Mouse (Mus musculus) liver, postnatal 0 days (tissue): ENCODE measurements around the gene Fam102a. TPM values are rescaled to one million over a fixed set of nuclear protein-coding genes. Genes with fewer than 3 reads are reported as not detected.

ENCODE experiments used
- ATAC-seq: fragments of 200-750 bp; cut with Nextera tagmentation; 2 replicates; pipeline ENCODE4 v1.8.0; 2017; ENCODE audit warnings: mild to moderate bottlenecking, moderate library complexity
- DNase-seq: peaks from one replicate; pipeline ENCODE4 v3.0.0-alpha.2; 2016
- H3K27ac ChIP-seq: fragments of 300-500 bp; sonication (generic); 2 replicates; pipeline ENCODE4 v1.5.1; 2014; ENCODE audit warnings: antibody characterized with exemption, moderate library complexity, mild to moderate bottlenecking, low read depth
- H3K27me3 ChIP-seq: fragments of 300-500 bp; sonication (generic); 2 replicates; pipeline ENCODE4 v1.6.1; 2014; ENCODE audit warnings: low read length, control low read depth, mixed read lengths; ENCODE audit not compliant: insufficient read depth
- H3K36me3 ChIP-seq: fragments of 300-500 bp; sonication (generic); replicated peaks from 2 replicates; pipeline ENCODE4 v1.6.1; 2014; ENCODE audit warnings: mild to moderate bottlenecking, control low read depth, low read length, moderate library complexity, mixed read lengths; ENCODE audit not compliant: insufficient read depth
- H3K4me1 ChIP-seq: fragments of 300-500 bp; sonication (generic); 2 replicates; pipeline ENCODE4 v1.6.1; 2014; ENCODE audit warnings: antibody characterized with exemption, mild to moderate bottlenecking, control low read depth; ENCODE audit not compliant: insufficient read depth
- H3K4me2 ChIP-seq: fragments of 300-500 bp; sonication (generic); 2 replicates; pipeline ENCODE4 v1.6.1; 2014; ENCODE audit warnings: low read depth, mild to moderate bottlenecking, low read length, moderate library complexity, mixed read lengths
- H3K4me3 ChIP-seq: fragments of 300-500 bp; sonication (generic); 2 replicates; pipeline ENCODE4 v1.5.1; 2014; ENCODE audit warnings: low read depth, low read length
- H3K9ac ChIP-seq: fragments of 300-500 bp; sonication (generic); replicated peaks from 2 replicates; pipeline ENCODE4 v1.6.1; 2014; ENCODE audit warnings: mild to moderate bottlenecking, moderate library complexity
- H3K9me3 ChIP-seq: fragments of 300-500 bp; sonication (generic); 2 replicates; pipeline ENCODE4 v1.6.1; 2016; ENCODE audit warnings: mild to moderate bottlenecking, control low read depth, low read length, mixed read lengths
- CTCF ChIP-seq: sonication (generic); IDR thresholded peaks from 2 replicates; pipeline ENCODE4 v1.5.1; 2016; ENCODE audit warnings: antibody characterized with exemption, low read depth
- EP300 ChIP-seq: IDR thresholded peaks from 2 replicates; pipeline ENCODE4 v1.6.1; 2016; ENCODE audit warnings: antibody characterized with exemption, low read depth, mild to moderate bottlenecking
- WGBS: fragments of 180-500 bp; shearing (Covaris S2); extraction: QIAGEN DNeasy Blood & Tissue Kit; methylation state at CpG from one replicate; pipeline ENCODE4 v1.1.7; 2014; ENCODE audit not compliant: insufficient replicate concordance; 5-methylcytosine and 5-hydroxymethylcytosine counted together
- polyA plus RNA-seq: library from polyadenylated mRNA; unstranded; fragments of >200 nt; fragmentation: Nextera tagmentation; extraction: Ambion mirVana; gene quantifications from 2 replicates; pipeline ENCODE4 v1.2.1, GENCODE M21; 2015

The Fam102a gene
- polyA plus RNA-seq, 1 experiment from 2014 or later = 4.8 TPM

GRCm38 (mm10) chr2:32597248-32597647 lies 62.1 kb downstream of the Fam102a start:
- no peak for TF ChIP-seq EP300
- 80% methylated on average over 5 of the region's 5 CpGs for WGBS
- Histone ChIP-seq H3K4me2 (no peak overlapping the region), H3K9ac (no peak overlapping the region), H3K36me3 (0 out of 2 replicates have a peak, but pooled peaks cover 3% of the 10 kb centered on the region), H3K4me3 (no peak overlapping the region), H3K9me3 (no peaks in the 10 kb centered on the region), H3K4me1 (peaks cover 6% of the 10 kb centered on the region; the same call in 1 of the 2 replicates), H3K27ac (no peak overlapping the region), H3K27me3 (no peaks in the 10 kb centered on the region)
- no peak for DNase-seq
- no peak for ATAC-seq

DNA sequence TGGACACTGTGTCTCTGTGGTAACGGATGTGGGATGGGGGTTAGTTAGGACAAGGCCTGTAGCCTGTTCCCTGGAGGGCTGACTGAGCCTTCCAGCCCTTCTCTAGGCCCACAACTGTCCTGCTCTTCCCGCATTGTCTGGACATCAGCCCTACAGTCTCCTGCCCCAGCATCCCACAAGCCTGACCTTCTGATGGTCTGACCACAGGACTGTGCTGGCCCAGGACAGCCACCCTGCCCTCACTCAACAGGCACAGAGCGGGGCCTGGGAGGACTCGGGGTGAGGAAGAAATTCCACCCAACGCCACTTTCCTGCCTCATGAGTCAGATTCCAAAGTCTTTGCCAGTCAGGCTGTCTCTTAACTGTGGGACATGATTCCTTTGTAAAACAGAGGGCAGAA lies 62.6 kb downstream of the Fam102a start:
- DNase-seq = no peak
- no peak overlapping the region for H3K4me3 ChIP-seq
- H3K9me3 ChIP-seq = no peaks in the 10 kb centered on the region
- 88% methylated on average over 5 of the region's 5 CpGs for WGBS
- no peak overlapping the region for H3K9ac ChIP-seq
- H3K4me2 ChIP-seq = no peak overlapping the region
- no peak for ATAC-seq
- TF ChIP-seq EP300 (no peak), CTCF (no peak)
- H3K4me1 ChIP-seq = peaks cover 10% of the 10 kb centered on the region
- 0 out of 2 replicates have a peak, but pooled peaks cover 3% of the 10 kb centered on the region for H3K36me3 ChIP-seq
- no peaks in the 10 kb centered on the region for H3K27me3 ChIP-seq
- H3K27ac ChIP-seq = no peak overlapping the region

- Histone ChIP-seq H3K9me3 (no peaks in the 10 kb centered on the region), H3K4me2 (no peak overlapping the region), H3K4me1 (peaks cover 10% of the 10 kb centered on the region), H3K27ac (no peak overlapping the region), H3K9ac (no peak overlapping the region), H3K36me3 (0 out of 2 replicates have a peak, but pooled peaks cover 3% of the 10 kb centered on the region), H3K27me3 (no peaks in the 10 kb centered on the region), H3K4me3 (no peak overlapping the region)
- DNase-seq (no peak), ATAC-seq (no peak)
- TF ChIP-seq CTCF = no peak
- TF ChIP-seq EP300 = no peak
- 85% methylated on average over 8 of the region's 8 CpGs for WGBS
Observed at GRCm38 (mm10) chr2:32598506-32598905, 63.4 kb downstream of the Fam102a start.

DNA sequence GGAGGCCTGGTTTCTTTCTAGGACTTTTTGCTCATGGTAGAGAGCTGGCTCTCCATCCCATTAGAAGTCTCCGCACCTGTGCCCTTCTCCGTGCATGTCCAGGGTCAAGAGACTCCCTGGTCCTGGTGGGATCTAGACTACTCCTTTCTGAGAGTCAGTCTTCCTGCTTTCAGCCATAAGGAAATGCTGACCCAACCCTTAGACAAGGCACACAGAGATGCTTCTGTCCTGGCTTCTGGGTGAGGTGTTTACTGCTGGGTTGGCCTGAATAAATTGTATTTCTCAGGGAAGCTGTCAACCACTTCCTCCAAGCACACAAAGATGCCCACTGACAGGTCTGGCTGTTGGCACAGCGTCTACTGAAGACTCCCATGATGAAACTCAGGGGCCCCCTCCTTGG lies 64.3 kb downstream of the Fam102a start, which contains the start of gene St6galnac6:
St6galnac6 (plus strand) TSS at position 301 of the 400 bp plus-strand sequence.
- ATAC-seq (no peak), DNase-seq (no peak)
- Histone ChIP-seq H3K4me1 (peaks cover 10% of the 10 kb centered on the region), H3K27ac (no peak within 1 kb of the TSS), H3K36me3 (0 out of 2 replicates have a peak, but pooled peaks cover 3% of the 10 kb centered on the region), H3K4me2 (no peak within 1 kb of the TSS), H3K4me3 (no peak within 1 kb of the TSS), H3K27me3 (no peaks in the 10 kb centered on the region), H3K9ac (no peak within 1 kb of the TSS), H3K9me3 (no peaks in the 10 kb centered on the region)
- WGBS = 87% methylated on average over 3 of the region's 3 CpGs
- TF ChIP-seq CTCF = no peak
- no peak for TF ChIP-seq EP300

DNA sequence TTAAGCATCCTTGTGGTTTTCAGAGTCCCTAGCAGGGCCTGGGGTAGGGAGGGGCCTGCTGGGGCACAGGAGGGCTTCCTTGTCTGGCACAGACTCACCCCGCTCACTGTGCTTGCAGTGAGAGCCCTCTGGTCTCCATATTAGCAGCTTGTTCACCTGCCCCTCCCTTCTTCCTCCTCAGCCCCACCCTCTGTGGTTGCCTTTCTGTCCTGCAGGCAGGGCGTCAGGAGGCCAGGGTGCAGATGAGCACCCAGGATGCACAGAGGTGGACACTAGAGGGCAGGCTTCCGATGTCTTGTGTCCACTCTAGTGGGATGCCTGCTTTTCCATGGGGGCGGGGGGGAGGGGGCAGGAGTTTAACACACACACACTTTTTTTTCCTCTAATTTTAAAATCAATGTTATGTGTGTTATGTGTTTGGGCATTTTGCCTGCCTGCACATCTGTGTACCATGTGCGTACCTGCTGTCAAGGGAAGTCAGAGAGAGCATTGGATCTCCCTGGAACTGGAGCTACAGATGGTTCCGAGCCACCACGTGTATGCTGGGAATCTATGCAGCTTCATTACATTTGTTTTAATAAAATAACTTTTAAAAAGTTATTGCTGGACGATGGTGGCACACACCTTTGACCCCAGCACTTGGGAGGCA lies 66.4 kb downstream of the Fam102a start:
- Histone ChIP-seq H3K36me3 (0 out of 2 replicates have a peak, but pooled peaks cover 3% of the 10 kb centered on the region), H3K9me3 (no peaks in the 10 kb centered on the region), H3K9ac (no peak overlapping the region), H3K4me3 (no peak overlapping the region), H3K27me3 (no peaks in the 10 kb centered on the region), H3K27ac (no peak overlapping the region), H3K4me2 (no peak overlapping the region), H3K4me1 (peaks cover 12% of the 10 kb centered on the region)
- DNase-seq = peak; percentile 73
- TF ChIP-seq CTCF = peak; percentile 72
- TF ChIP-seq EP300 = no peak
- ATAC-seq = peak; percentile 69
- WGBS = 40% methylated on average over 8 of the region's 8 CpGs

DNA sequence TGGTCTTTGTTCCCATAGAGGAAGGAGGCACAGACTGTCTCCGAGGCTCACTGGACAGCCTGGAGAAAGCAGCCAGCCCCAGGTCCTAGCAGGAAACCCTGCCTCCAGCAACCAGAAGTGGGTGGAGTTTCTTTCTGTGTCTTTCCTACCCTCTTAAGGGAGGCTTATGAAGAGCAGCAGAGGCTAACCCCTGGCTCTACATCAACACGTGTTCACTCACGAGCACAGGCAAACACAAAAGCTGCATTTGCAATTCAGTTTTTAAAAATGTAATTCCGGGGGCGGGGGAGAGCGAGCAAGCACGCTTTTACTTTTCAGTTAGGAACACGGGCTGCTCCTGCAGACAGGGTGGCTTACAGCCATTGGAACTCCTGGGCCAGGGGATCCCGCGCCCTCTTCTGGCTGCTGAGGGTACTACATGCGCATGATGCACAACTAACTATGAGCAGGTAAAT lies 67.5 kb downstream of the Fam102a start:
- no peaks in the 10 kb centered on the region for H3K36me3 ChIP-seq
- TF ChIP-seq EP300 (no peak), CTCF (peak; percentile 94)
- H3K9me3 ChIP-seq = no peaks in the 10 kb centered on the region
- peak overlapping the region; percentile 36 for H3K4me3 ChIP-seq
- no peaks in the 10 kb centered on the region for H3K27me3 ChIP-seq
- peak; percentile 91 for DNase-seq
- no peak overlapping the region for H3K27ac ChIP-seq
- ATAC-seq = peak; percentile 35; the same call in 1 of the 2 replicates
- 0 out of 2 replicates have a peak overlapping the region, but pooled peaks have one; percentile 17 for H3K9ac ChIP-seq
- under 1% methylated on average over 11 of the region's 11 CpGs for WGBS
- H3K4me2 ChIP-seq = peak overlapping the region; percentile 73
- H3K4me1 ChIP-seq = peaks cover 21% of the 10 kb centered on the region
